Mouse (Mus musculus) bone marrow, adult 2 months (tissue): Measurements from ENCODE around the gene Prss37. TPM values are rescaled to one million over a fixed set of nuclear protein-coding genes. Genes with fewer than 3 reads are reported as not detected.
A peak's percentile ranks its signal among the peaks of the same experiment; 100 is the strongest.

Experiments used
- H3K27ac ChIP-seq: fragments of 200-500 bp; 2 replicates; pipeline ENCODE4 v1.5.1; 2012; ENCODE audit warnings: low read depth, mild to moderate bottlenecking, control low read depth, inconsistent platforms, low read length; ENCODE audit not compliant: control insufficient read depth, poor library complexity, insufficient read depth
- H3K4me1 ChIP-seq: fragments of 200-500 bp; 2 replicates; pipeline ENCODE4 v1.6.1; 2011; ENCODE audit warnings: low read length; ENCODE audit not compliant: control insufficient read depth, insufficient read depth
- H3K4me3 ChIP-seq: fragments of 200-500 bp; replicated peaks from 2 replicates; pipeline ENCODE3; 2011; ENCODE audit warnings: mild to moderate bottlenecking, low read depth, low read length, control low read depth; ENCODE audit not compliant: control insufficient read depth
- CTCF ChIP-seq: fragments of 200-500 bp; IDR thresholded peaks from 2 replicates; pipeline ENCODE4 v1.5.1; 2011; ENCODE audit warnings: low read length, control low read depth; ENCODE audit not compliant: control insufficient read depth, insufficient read depth
- POLR2A ChIP-seq: fragments of 200-500 bp; IDR thresholded peaks from 2 replicates; pipeline ENCODE4 v1.6.1; 2011; ENCODE audit warnings: low read depth, mild to moderate bottlenecking, control low read depth, low read length, borderline replicate concordance; ENCODE audit not compliant: control insufficient read depth
- WGBS: fragments of 180-500 bp; shearing (Covaris S2); methylation state at CpG from one replicate; pipeline ENCODE4 v1.1.7; 2018; 5-methylcytosine and 5-hydroxymethylcytosine counted together
- polyA plus RNA-seq: library from polyadenylated mRNA; stranded (reverse); fragments of >200 nt; gene quantifications from 2 replicates; pipeline ENCODE4 v1.2.4, GENCODE M21; 2011; ENCODE audit warnings: low replicate concordance; ENCODE audit not compliant: missing spikeins, insufficient read depth, insufficient read length

The Prss37 gene
- not detected in 2 replicates for polyA plus RNA-seq

GRCm38 (mm10) chr6:40519408-40519807 is at the start of gene Prss37:
TSS of gene Prss37 (minus strand) at chr6:40519508.
- no peak within 1 kb of the TSS for H3K4me3 ChIP-seq
- H3K4me1 ChIP-seq = no peaks in the 10 kb centered on the region
- TF ChIP-seq POLR2A (no peak), CTCF (no peak)
- no peak within 1 kb of the TSS for H3K27ac ChIP-seq
- 60% methylated on average over 1 of the region's 1 CpGs for WGBS

- no peaks in the 10 kb centered on the region; the same call in 1 of the 2 replicates for H3K4me1 ChIP-seq
- TF ChIP-seq CTCF = no peak
- no peak for TF ChIP-seq POLR2A
- 36% methylated on average over 2 of the region's 2 CpGs for WGBS
- H3K27ac ChIP-seq = no peak within 1 kb of the TSS
- H3K4me3 ChIP-seq = no peak within 1 kb of the TSS
Measured at GRCm38 (mm10) chr6:40554950-40555349, 35.6 kb upstream of the Prss37 start, which contains the start of gene Olfr461. TSS of gene Olfr461 (minus strand) at chr6:40555050.

GRCm38 (mm10) chr6:40544690-40545089 is 25.4 kb upstream of the Prss37 start:
- 51% methylated on average over 10 of the region's 10 CpGs for WGBS
- TF ChIP-seq POLR2A (no peak), CTCF (no peak)
- H3K4me1 ChIP-seq = no peaks in the 10 kb centered on the region
- H3K4me3 ChIP-seq = no peak overlapping the region
- H3K27ac ChIP-seq = no peak overlapping the region

- 87% methylated on average over 3 of the region's 3 CpGs for WGBS
- Histone ChIP-seq H3K27ac (no peak within 1 kb of the TSS), H3K4me3 (no peak within 1 kb of the TSS), H3K4me1 (no peaks in the 10 kb centered on the region)
- TF ChIP-seq POLR2A (no peak), CTCF (no peak)
Measured at GRCm38 (mm10) chr6:40493229-40493628, 26.1 kb downstream of the Prss37 start, which contains the start of gene Tas2r108. TSS of gene Tas2r108 (plus strand) at chr6:40493529.

- Histone ChIP-seq H3K4me3 (no peak within 1 kb of the TSS), H3K4me1 (no peaks in the 10 kb centered on the region), H3K27ac (no peak within 1 kb of the TSS)
- TF ChIP-seq POLR2A = no peak
- TF ChIP-seq CTCF = no peak
Measured at GRCm38 (mm10) chr6:40490933-40491332, 28.4 kb downstream of the Prss37 start, which contains the start of gene Tas2r137. TSS of gene Tas2r137 (plus strand) at chr6:40491233.

GRCm38 (mm10) chr6:40482318-40482717 is 37.0 kb downstream of the Prss37 start:
- TF ChIP-seq CTCF (no peak), POLR2A (no peak)

GRCm38 (mm10) chr6:40479705-40480104 is 39.6 kb downstream of the Prss37 start:
- Histone ChIP-seq H3K27ac (no peak overlapping the region), H3K4me3 (no peak overlapping the region), H3K4me1 (no peaks in the 10 kb centered on the region)
- TF ChIP-seq CTCF (no peak), POLR2A (no peak)
- 68% methylated on average over 1 of the region's 1 CpGs for WGBS

More at GRCm38 (mm10) chr6:40482318-40482717, 37.0 kb downstream of the Prss37 start:
- no peaks in the 10 kb centered on the region for H3K4me1 ChIP-seq
- no peak overlapping the region for H3K27ac ChIP-seq
- H3K4me3 ChIP-seq = no peak overlapping the region
- WGBS = 90% methylated on average over 5 of the region's 5 CpGs

- Histone ChIP-seq H3K27ac (no peak overlapping the region), H3K4me1 (no peaks in the 10 kb centered on the region; the same call in 1 of the 2 replicates), H3K4me3 (no peak overlapping the region)
- 61% methylated on average over 4 of the region's 4 CpGs for whole genome bisulfite sequencing
- TF ChIP-seq CTCF = no peak
- no peak for TF ChIP-seq POLR2A
Measured at GRCm38 (mm10) chr6:40476132-40476531, 43.2 kb downstream of the Prss37 start.

- Histone ChIP-seq H3K4me3 (peak overlapping the region; percentile 93), H3K4me1 (no peaks in the 10 kb centered on the region; the same call in 1 of the 2 replicates), H3K27ac (peak overlapping the region; percentile 98)
- WGBS = under 1% methylated on average over 7 of the region's 7 CpGs
- TF ChIP-seq CTCF (no peak), POLR2A (no peak)
Measured at GRCm38 (mm10) chr6:40471720-40472010, 47.6 kb downstream of the Prss37 start.
